Mouse (Mus musculus): ENCODE results near the gene Mtf1. TPM values are rescaled to one million over a fixed set of nuclear protein-coding genes. Genes with fewer than 3 reads are reported as not detected.

Mtf1 gene
- polyA plus RNA-seq, 2 experiments, result 10.1 to 10.3 TPM

- Histone ChIP-seq H3K9me3 (ENCODE audit: control insufficient read depth, low read length) (no peaks in the 10 kb centered on the region), H3K9ac (ENCODE audit: low read depth, low read length, severe bottlenecking) (no peak overlapping the region), H3K36me3 (ENCODE audit: control insufficient read depth, insufficient read depth, low read length) (peaks cover 71% of the 10 kb centered on the region), H3K27me3 (ENCODE audit: control insufficient read depth, insufficient read depth, low read length) (no peaks in the 10 kb centered on the region), H3K4me2 (replicated peaks; ENCODE audit: low read depth, low read length, severe bottlenecking) (no peak overlapping the region), H3K4me3 (replicated peaks; ENCODE audit: low read length) (no peak overlapping the region), H3K4me1 (ENCODE audit: control insufficient read depth, insufficient read depth, low read length) (no peaks in the 10 kb centered on the region), H3K27ac (replicated peaks; ENCODE audit: low read depth, low read length) (no peak overlapping the region)
- ATAC-seq (ENCODE audit: low FRiP score, low read depth), result no peak
- DNase-seq (ENCODE audit: low spot score), result no peak
- WGBS, result 94% methylated on average over 21 of the region's 21 CpGs
- no peak for TF ChIP-seq POLR2A (IDR thresholded peaks at IDR 0.05; ENCODE audit: borderline replicate concordance, extremely low read depth, insufficient read depth, insufficient read length)
Observed at GRCm38 (mm10) chr4:124825371-124825965, 23.6 kb downstream of the Mtf1 start.

- Histone ChIP-seq H3K27me3 (ENCODE audit: control insufficient read depth, insufficient read depth, low read length) (no peaks in the 10 kb centered on the region), H3K9ac (ENCODE audit: low read depth, low read length, severe bottlenecking) (no peak overlapping the region), H3K4me1 (ENCODE audit: control insufficient read depth, insufficient read depth, low read length) (no peaks in the 10 kb centered on the region), H3K27ac (replicated peaks; ENCODE audit: low read depth, low read length) (no peak overlapping the region), H3K9me3 (ENCODE audit: control insufficient read depth, low read length) (no peaks in the 10 kb centered on the region), H3K36me3 (ENCODE audit: control insufficient read depth, insufficient read depth, low read length) (peaks cover 68% of the 10 kb centered on the region), H3K4me2 (replicated peaks; ENCODE audit: low read depth, low read length, severe bottlenecking) (no peak overlapping the region), H3K4me3 (replicated peaks; ENCODE audit: low read length) (no peak overlapping the region)
- no peak for TF ChIP-seq POLR2A (IDR thresholded peaks at IDR 0.05; ENCODE audit: borderline replicate concordance, extremely low read depth, insufficient read depth, insufficient read length)
- ATAC-seq (ENCODE audit: low FRiP score, low read depth) (no peak), DNase-seq (ENCODE audit: low spot score) (no peak)
- WGBS, result 85% methylated on average over 5 of the region's 5 CpGs
Observed at GRCm38 (mm10) chr4:124829671-124830070, 27.8 kb downstream of the Mtf1 start.

- Histone ChIP-seq H3K4me1 (ENCODE audit: control insufficient read depth, insufficient read depth, low read length) (no peaks in the 10 kb centered on the region), H3K4me3 (replicated peaks; ENCODE audit: low read length) (no peak overlapping the region), H3K27me3 (ENCODE audit: control insufficient read depth, insufficient read depth, low read length) (no peaks in the 10 kb centered on the region), H3K4me2 (replicated peaks; ENCODE audit: low read depth, low read length, severe bottlenecking) (no peak overlapping the region), H3K9ac (ENCODE audit: low read depth, low read length, severe bottlenecking) (no peak overlapping the region), H3K27ac (replicated peaks; ENCODE audit: low read depth, low read length) (no peak overlapping the region), H3K36me3 (ENCODE audit: control insufficient read depth, insufficient read depth, low read length) (peaks cover 50% of the 10 kb centered on the region), H3K9me3 (ENCODE audit: control insufficient read depth, low read length) (no peaks in the 10 kb centered on the region)
- no peak for TF ChIP-seq POLR2A (IDR thresholded peaks at IDR 0.05; ENCODE audit: borderline replicate concordance, extremely low read depth, insufficient read depth, insufficient read length)
- 97% methylated on average over 10 of the region's 10 CpGs for WGBS
- no peak for DNase-seq (ENCODE audit: low spot score)
- no peak for ATAC-seq (ENCODE audit: low FRiP score, low read depth)
Observed at GRCm38 (mm10) chr4:124832796-124833195, 30.9 kb downstream of the Mtf1 start.

- Histone ChIP-seq H3K4me3 (replicated peaks; ENCODE audit: low read length) (no peak overlapping the region), H3K4me2 (replicated peaks; ENCODE audit: low read depth, low read length, severe bottlenecking) (no peak overlapping the region), H3K4me1 (ENCODE audit: control insufficient read depth, insufficient read depth, low read length) (no peaks in the 10 kb centered on the region), H3K9me3 (ENCODE audit: control insufficient read depth, low read length) (no peaks in the 10 kb centered on the region), H3K36me3 (ENCODE audit: control insufficient read depth, insufficient read depth, low read length) (peaks cover 50% of the 10 kb centered on the region), H3K9ac (ENCODE audit: low read depth, low read length, severe bottlenecking) (no peak overlapping the region), H3K27ac (replicated peaks; ENCODE audit: low read depth, low read length) (no peak overlapping the region), H3K27me3 (ENCODE audit: control insufficient read depth, insufficient read depth, low read length) (no peaks in the 10 kb centered on the region)
- no peak for DNase-seq (ENCODE audit: low spot score)
- ATAC-seq (ENCODE audit: low FRiP score, low read depth), result no peak
- WGBS, result 88% methylated on average over 14 of the region's 14 CpGs
- TF ChIP-seq POLR2A (IDR thresholded peaks at IDR 0.05; ENCODE audit: borderline replicate concordance, extremely low read depth, insufficient read depth, insufficient read length), result no peak
Observed at GRCm38 (mm10) chr4:124838035-124838700, 36.3 kb downstream of the Mtf1 start.

GRCm38 (mm10) chr4:124840998-124841397 lies 39.1 kb downstream of the Mtf1 start:
- no peak for ATAC-seq (ENCODE audit: low FRiP score, low read depth)
- H3K9me3 ChIP-seq (ENCODE audit: control insufficient read depth, low read length), result no peaks in the 10 kb centered on the region
- TF ChIP-seq POLR2A (IDR thresholded peaks at IDR 0.05; ENCODE audit: borderline replicate concordance, extremely low read depth, insufficient read depth, insufficient read length), result no peak
- no peak overlapping the region for H3K4me3 ChIP-seq (replicated peaks; ENCODE audit: low read length)
- H3K27ac ChIP-seq (replicated peaks; ENCODE audit: low read depth, low read length), result no peak overlapping the region
- no peaks in the 10 kb centered on the region for H3K27me3 ChIP-seq (ENCODE audit: control insufficient read depth, insufficient read depth, low read length)
- no peaks in the 10 kb centered on the region for H3K4me1 ChIP-seq (ENCODE audit: control insufficient read depth, insufficient read depth, low read length)
- 95% methylated on average over 1 of the region's 1 CpGs for WGBS
- no peak for DNase-seq (ENCODE audit: low spot score)
- no peak overlapping the region for H3K9ac ChIP-seq (ENCODE audit: low read depth, low read length, severe bottlenecking)
- H3K36me3 ChIP-seq (ENCODE audit: control insufficient read depth, insufficient read depth, low read length), result peaks cover 50% of the 10 kb centered on the region
- H3K4me2 ChIP-seq (replicated peaks; ENCODE audit: low read depth, low read length, severe bottlenecking), result no peak overlapping the region
